Mouse (Mus musculus) limb, embryonic 13.5 days (tissue): ENCODE measurements around the gene Zfp580. TPM values are rescaled to one million over a fixed set of nuclear protein-coding genes. Genes with fewer than 3 reads are reported as not detected.
"Not testable (repeated sequence)": the region's sequence is repeated elsewhere in the genome, so short reads cannot be mapped to it uniquely, and the experiment has no call there.

Experiments
- ATAC-seq: fragments of 200-750 bp; cut with Nextera tagmentation; 2 replicates; pipeline ENCODE4 v1.8.0; 2017; ENCODE audit warnings: low read depth, moderate number of reproducible peaks, moderate TSS enrichment; ENCODE audit not compliant: low FRiP score
- H3K27ac ChIP-seq: fragments of 300-500 bp; sonication (generic); 2 replicates; pipeline ENCODE4 v1.5.1; 2015; ENCODE audit warnings: inconsistent platforms, mild to moderate bottlenecking, moderate library complexity
- H3K27me3 ChIP-seq: fragments of 300-500 bp; sonication (generic); 2 replicates; pipeline ENCODE4 v1.6.1; 2015; ENCODE audit warnings: mild to moderate bottlenecking, inconsistent platforms
- H3K36me3 ChIP-seq: fragments of 300-500 bp; sonication (generic); 2 replicates; pipeline ENCODE4 v1.6.1; 2015; ENCODE audit warnings: inconsistent platforms, mild to moderate bottlenecking, moderate library complexity
- H3K4me1 ChIP-seq: fragments of 300-500 bp; sonication (generic); 2 replicates; pipeline ENCODE4 v1.6.1; 2015; ENCODE audit warnings: inconsistent platforms
- H3K4me2 ChIP-seq: fragments of 300-500 bp; sonication (generic); replicated peaks from 2 replicates; pipeline ENCODE4 v1.6.1; 2015; ENCODE audit warnings: inconsistent platforms, mild to moderate bottlenecking, moderate library complexity
- H3K4me3 ChIP-seq: fragments of 300-500 bp; sonication (generic); 2 replicates; pipeline ENCODE4 v1.5.1; 2015; ENCODE audit warnings: moderate library complexity, mild to moderate bottlenecking, inconsistent platforms
- H3K9ac ChIP-seq: fragments of 300-500 bp; sonication (generic); 2 replicates; pipeline ENCODE4 v1.6.1; 2015; ENCODE audit warnings: mild to moderate bottlenecking, inconsistent platforms
- H3K9me3 ChIP-seq: fragments of 300-500 bp; sonication (generic); 2 replicates; pipeline ENCODE4 v1.6.1; 2016; ENCODE audit warnings: inconsistent platforms
- WGBS: fragments of 180-500 bp; shearing (Covaris S2); methylation state at CpG from one replicate; pipeline ENCODE4 v1.1.7; 2015; 5-methylcytosine and 5-hydroxymethylcytosine counted together
- polyA plus RNA-seq: library from polyadenylated mRNA; unstranded; fragments of >200 nt; fragmentation: Nextera tagmentation; extraction: Ambion mirVana; gene quantifications from 2 replicates; pipeline ENCODE4 v1.2.1, GENCODE M21; 2015

Gene Zfp580
- polyA plus RNA-seq, 1 experiment from 2014 or later: 42.8 TPM

GRCm38 (mm10) chr7:5019576-5019975, 31.8 kb upstream of the Zfp580 start:
- not testable (repeated sequence) for H3K9me3 ChIP-seq, ATAC-seq, H3K27me3 ChIP-seq
- Histone ChIP-seq H3K36me3 (peaks cover 46% of the 10 kb centered on the region), H3K9ac (peak overlapping the region; percentile 97), H3K4me1 (peaks cover 21% of the 10 kb centered on the region), H3K4me3 (peak overlapping the region; percentile 85), H3K27ac (peak overlapping the region; percentile 97), H3K4me2 (peak overlapping the region; percentile 91)
- 26% methylated on average over 8 of the region's 8 CpGs for WGBS

GRCm38 (mm10) chr7:5020000-5020681, 31.2 kb upstream of the Zfp580 start, which contains the start of the genes Zfp865 and Ccdc106:
Gene Zfp865, plus strand, starts transcription at chr7:5020376.
Gene Ccdc106, plus strand, starts transcription at chr7:5020553.
- H3K9me3 ChIP-seq: no peaks in the 10 kb centered on the region
- H3K27ac ChIP-seq: peak within 1 kb of the TSS; percentile 97
- peak within 1 kb of the TSS; percentile 85 for H3K4me3 ChIP-seq
- WGBS: under 1% methylated on average over 42 of the region's 49 CpGs
- no peaks in the 10 kb centered on the region for H3K27me3 ChIP-seq
- peak within 1 kb of the TSS; percentile 97 for H3K9ac ChIP-seq
- peak; percentile 90 for ATAC-seq
- H3K4me2 ChIP-seq: peak within 1 kb of the TSS; percentile 91
- H3K4me1 ChIP-seq: peaks cover 21% of the 10 kb centered on the region
- H3K36me3 ChIP-seq: peaks cover 52% of the 10 kb centered on the region

GRCm38 (mm10) chr7:5020685-5021084, 30.7 kb upstream of the Zfp580 start:
- H3K4me3 ChIP-seq: peak overlapping the region; percentile 85
- peaks cover 21% of the 10 kb centered on the region for H3K4me1 ChIP-seq
- no peaks in the 10 kb centered on the region for H3K9me3 ChIP-seq
- H3K9ac ChIP-seq: peak overlapping the region; percentile 97
- 0% methylated on average over 10 of the region's 15 CpGs for WGBS
- peak overlapping the region; percentile 91 for H3K4me2 ChIP-seq
- no peak for ATAC-seq
- no peaks in the 10 kb centered on the region for H3K27me3 ChIP-seq
- peaks cover 57% of the 10 kb centered on the region for H3K36me3 ChIP-seq
- peak overlapping the region; percentile 97 for H3K27ac ChIP-seq

GRCm38 (mm10) chr7:5021197-5021596, 30.1 kb upstream of the Zfp580 start:
- H3K4me2 ChIP-seq: peak overlapping the region; percentile 91
- peak overlapping the region; percentile 85 for H3K4me3 ChIP-seq
- peaks cover 17% of the 10 kb centered on the region for H3K4me1 ChIP-seq
- no peak for ATAC-seq
- peak overlapping the region; percentile 97 for H3K27ac ChIP-seq
- no peaks in the 10 kb centered on the region for H3K27me3 ChIP-seq
- WGBS: 46% methylated on average over 5 of the region's 5 CpGs
- H3K9ac ChIP-seq: peak overlapping the region; percentile 97
- peaks cover 62% of the 10 kb centered on the region for H3K36me3 ChIP-seq
- no peaks in the 10 kb centered on the region for H3K9me3 ChIP-seq

GRCm38 (mm10) chr7:5029543-5029942, 21.8 kb upstream of the Zfp580 start:
- H3K4me3 ChIP-seq: no peak overlapping the region

GRCm38 (mm10) chr7:5029946-5030345, 21.4 kb upstream of the Zfp580 start:
- Histone ChIP-seq H3K9me3 (peaks cover 55% of the 10 kb centered on the region), H3K4me3 (no peak overlapping the region), H3K4me2 (no peak overlapping the region), H3K4me1 (no peaks in the 10 kb centered on the region), H3K27ac (no peak overlapping the region), H3K36me3 (peaks cover 98% of the 10 kb centered on the region), H3K27me3 (no peaks in the 10 kb centered on the region), H3K9ac (no peak overlapping the region)
- ATAC-seq: no peak
- WGBS: 90% methylated on average over 21 of the region's 21 CpGs

More at GRCm38 (mm10) chr7:5029543-5029942, 21.8 kb upstream of the Zfp580 start:
- Histone ChIP-seq H3K36me3 (peaks cover 98% of the 10 kb centered on the region), H3K4me2 (no peak overlapping the region), H3K9ac (no peak overlapping the region), H3K9me3 (peaks cover 55% of the 10 kb centered on the region), H3K27me3 (no peaks in the 10 kb centered on the region), H3K27ac (no peak overlapping the region), H3K4me1 (no peaks in the 10 kb centered on the region)
- ATAC-seq: no peak
- 94% methylated on average over 22 of the region's 22 CpGs for WGBS

GRCm38 (mm10) chr7:5030554-5031275, 20.6 kb upstream of the Zfp580 start:
- 85% methylated on average over 63 of the region's 63 CpGs for WGBS
- Histone ChIP-seq H3K9me3 (peaks cover 59% of the 10 kb centered on the region), H3K27me3 (no peaks in the 10 kb centered on the region), H3K36me3 (peaks cover 98% of the 10 kb centered on the region), H3K4me3 (0 out of 2 replicates have a peak overlapping the region, but pooled peaks have one; percentile 3), H3K27ac (no peak overlapping the region), H3K4me1 (no peaks in the 10 kb centered on the region), H3K4me2 (no peak overlapping the region), H3K9ac (no peak overlapping the region)
- ATAC-seq: no peak

GRCm38 (mm10) chr7:5031496-5031895, 19.8 kb upstream of the Zfp580 start:
- Histone ChIP-seq H3K4me1 (no peaks in the 10 kb centered on the region), H3K27me3 (no peaks in the 10 kb centered on the region), H3K36me3 (peaks cover 98% of the 10 kb centered on the region), H3K27ac (no peak overlapping the region), H3K4me3 (no peak overlapping the region), H3K9ac (no peak overlapping the region), H3K4me2 (no peak overlapping the region), H3K9me3 (peaks cover 66% of the 10 kb centered on the region)
- no peak for ATAC-seq
- 81% methylated on average over 43 of the region's 46 CpGs for WGBS

GRCm38 (mm10) chr7:5033818-5034217, 17.5 kb upstream of the Zfp580 start, which contains the start of gene 4632433K11Rik:
Gene 4632433K11Rik, plus strand, starts transcription at chr7:5034118.
- Histone ChIP-seq H3K4me2 (no peak within 1 kb of the TSS), H3K9ac (no peak within 1 kb of the TSS), H3K9me3 (peaks cover 67% of the 10 kb centered on the region), H3K36me3 (peaks cover 83% of the 10 kb centered on the region), H3K4me3 (no peak within 1 kb of the TSS), H3K27me3 (no peaks in the 10 kb centered on the region), H3K4me1 (no peaks in the 10 kb centered on the region), H3K27ac (0 out of 2 replicates have a peak within 1 kb of the TSS, but pooled peaks have one; percentile 1)
- ATAC-seq: no peak
- 95% methylated on average over 3 of the region's 3 CpGs for WGBS

GRCm38 (mm10) chr7:5035628-5036027, 15.7 kb upstream of the Zfp580 start:
- no peak overlapping the region for H3K27ac ChIP-seq
- H3K27me3 ChIP-seq: no peaks in the 10 kb centered on the region
- no peak overlapping the region for H3K4me3 ChIP-seq
- peaks cover 49% of the 10 kb centered on the region for H3K9me3 ChIP-seq
- 95% methylated on average over 17 of the region's 17 CpGs for WGBS
- peaks cover 68% of the 10 kb centered on the region for H3K36me3 ChIP-seq
- no peak overlapping the region for H3K4me2 ChIP-seq
- no peak for ATAC-seq
- H3K4me1 ChIP-seq: 0 out of 2 replicates have a peak, but pooled peaks cover 2% of the 10 kb centered on the region
- no peak overlapping the region for H3K9ac ChIP-seq

GRCm38 (mm10) chr7:5036136-5036535, 15.2 kb upstream of the Zfp580 start:
- Histone ChIP-seq H3K27ac (no peak overlapping the region), H3K9me3 (peaks cover 44% of the 10 kb centered on the region), H3K4me2 (no peak overlapping the region), H3K4me3 (no peak overlapping the region), H3K36me3 (peaks cover 65% of the 10 kb centered on the region), H3K4me1 (0 out of 2 replicates have a peak, but pooled peaks cover 2% of the 10 kb centered on the region), H3K27me3 (no peaks in the 10 kb centered on the region), H3K9ac (no peak overlapping the region)
- no peak for ATAC-seq
- 93% methylated on average over 9 of the region's 9 CpGs for WGBS

GRCm38 (mm10) chr7:5037026-5037425, 14.3 kb upstream of the Zfp580 start:
- 93% methylated on average over 7 of the region's 7 CpGs for WGBS

More at GRCm38 (mm10) chr7:5037026-5037425, 14.3 kb upstream of the Zfp580 start:
- no peak overlapping the region for H3K4me3 ChIP-seq
- H3K9me3 ChIP-seq: peaks cover 35% of the 10 kb centered on the region
- 0 out of 2 replicates have a peak, but pooled peaks cover 2% of the 10 kb centered on the region for H3K4me1 ChIP-seq
- ATAC-seq: no peak
- no peak overlapping the region for H3K27ac ChIP-seq
- no peak overlapping the region for H3K4me2 ChIP-seq
- no peak overlapping the region for H3K9ac ChIP-seq
- H3K27me3 ChIP-seq: no peaks in the 10 kb centered on the region
- peaks cover 62% of the 10 kb centered on the region for H3K36me3 ChIP-seq
